Mouse (Mus musculus) regulatory T cell (primary cell): ENCODE results near the gene Cdc42se2.

ENCODE experiments used
- in situ Hi-C: fragments of 300-600 bp; cut with MboI, MseI; formaldehyde crosslinking; loops from one replicate; pipeline ENCODE4 v1.15.1; 2025; ENCODE audit warnings: high pct_unique_total_duplicates

The Cdc42se2 gene

GRCm38 (mm10) chr11:54787488-54788474, at the start of gene Cdc42se2:
Gene Cdc42se2, minus strand, starts transcription at chr11:54787675.
- in situ Hi-C loops, result loop anchor here (5.0 kb wide), 1 partner anchor 75 kb away; the partner anchor contains the start of gene Lyrm7

GRCm38 (mm10) chr11:54836106-54836505, 48.6 kb upstream of the Cdc42se2 start:
- in situ Hi-C loops, result no loop called here

DNA sequence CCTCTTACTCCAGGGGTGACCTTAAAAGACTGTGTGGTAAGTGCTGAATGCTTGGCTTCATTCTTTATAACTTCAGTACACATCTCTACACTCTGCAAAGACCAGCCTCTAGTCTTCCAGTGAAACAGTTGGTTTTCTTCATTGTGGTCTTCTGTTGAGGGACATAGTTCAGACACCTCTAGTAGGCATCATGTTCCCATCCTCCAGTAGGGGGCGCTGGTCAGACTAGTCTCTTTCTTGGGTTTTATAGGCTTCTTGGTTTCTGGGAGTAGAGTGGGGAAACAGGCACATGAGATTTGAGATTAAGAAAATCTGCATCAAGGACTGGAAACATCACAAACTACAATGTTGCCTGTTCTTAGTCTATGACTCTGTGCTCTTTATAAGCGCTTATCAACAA, 47.1 kb upstream of the Cdc42se2 start:
- in situ Hi-C loops, result no loop called here

DNA sequence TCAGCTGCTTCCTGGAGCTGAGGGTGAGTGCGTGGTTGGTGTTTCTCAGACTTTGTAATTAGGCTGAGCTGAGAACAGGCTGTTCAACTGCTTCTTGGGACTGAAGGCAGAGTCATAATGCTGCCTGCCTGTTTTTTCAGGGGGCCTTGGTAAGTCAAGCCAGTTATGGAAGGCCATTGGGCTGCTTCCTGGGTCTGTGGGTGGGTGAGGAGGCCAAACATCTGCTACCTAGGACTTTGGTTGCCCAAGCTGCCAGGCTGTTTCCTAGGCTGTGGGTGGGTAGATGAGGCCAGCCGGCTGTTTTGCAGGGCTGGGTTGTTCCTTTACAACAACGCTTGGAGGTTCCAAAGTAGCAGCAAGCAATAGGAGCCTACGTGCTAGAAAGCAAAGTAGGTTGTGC, 46.4 kb upstream of the Cdc42se2 start:
- in situ Hi-C loops, result no loop called here

DNA sequence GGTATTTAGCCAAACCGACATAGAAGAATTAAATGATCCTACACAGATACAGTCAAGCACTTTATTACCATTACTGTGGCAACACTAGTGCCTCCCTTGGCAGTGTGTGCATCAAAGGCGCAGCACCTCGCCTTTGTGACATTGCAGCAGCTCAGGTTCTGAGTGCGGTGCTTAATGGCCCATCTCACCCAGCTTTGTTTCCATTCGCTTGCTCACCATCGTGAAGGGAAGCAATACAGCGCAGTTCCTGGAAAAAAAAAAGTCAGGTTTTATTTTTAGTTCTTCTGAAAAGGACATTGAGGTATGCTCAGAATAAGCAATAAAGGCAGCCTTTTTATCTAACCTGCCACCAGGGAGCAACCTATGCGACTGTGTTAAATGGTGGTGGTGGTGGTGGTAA, 39.3 kb upstream of the Cdc42se2 start:
- in situ Hi-C loops, result no loop called here

- in situ Hi-C loops, result no loop called here
These were observed 38.3 kb upstream of the Cdc42se2 start for GRCm38 (mm10) chr11:54825774-54826173.

- in situ Hi-C loops, result loop anchor here (5.0 kb wide), 1 partner anchor 56 kb away; no protein-coding TSS in a partner anchor
These were observed 36.0 kb upstream of the Cdc42se2 start for GRCm38 (mm10) chr11:54823467-54823866.

DNA sequence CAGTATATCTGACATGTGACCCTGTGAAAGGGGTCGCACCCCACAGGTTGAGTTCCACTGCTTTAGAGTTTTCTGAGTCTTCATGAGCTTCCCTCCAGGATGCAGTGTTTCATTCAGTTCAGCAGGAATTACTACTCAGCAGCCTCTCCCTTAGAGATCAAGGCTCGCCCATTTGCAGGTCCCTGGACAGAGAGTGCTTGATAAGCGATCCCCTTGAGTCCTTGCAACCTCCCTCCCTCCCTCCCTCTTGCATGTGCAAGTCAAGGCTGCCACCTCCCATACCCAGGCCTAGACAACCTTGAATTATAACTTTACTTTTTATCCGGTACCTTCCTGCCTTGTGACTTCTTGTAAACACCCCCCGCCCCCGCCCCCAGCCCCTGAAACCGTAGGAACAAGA, 32.0 kb upstream of the Cdc42se2 start:
- in situ Hi-C loops, result no loop called here

DNA sequence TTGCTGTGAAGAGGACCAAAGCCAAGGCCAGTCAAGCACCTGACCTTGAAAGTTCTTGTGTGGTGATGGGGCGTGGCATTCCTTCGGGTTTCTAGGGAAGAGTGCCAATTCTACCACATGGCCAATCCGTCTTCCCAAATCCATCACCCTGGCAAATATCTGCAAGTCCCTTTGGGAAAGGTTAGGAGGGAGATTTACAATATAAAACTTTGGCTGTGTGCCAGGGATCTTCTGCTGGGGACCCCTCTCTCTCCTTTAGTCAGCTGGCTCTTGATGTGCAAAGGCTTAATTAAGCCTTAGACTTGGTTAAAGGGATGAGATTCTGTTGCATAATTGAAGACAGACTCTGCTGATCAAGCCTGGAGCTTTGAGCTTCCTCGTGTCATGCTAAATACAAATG, 30.0 kb upstream of the Cdc42se2 start:
- in situ Hi-C loops, result no loop called here

DNA sequence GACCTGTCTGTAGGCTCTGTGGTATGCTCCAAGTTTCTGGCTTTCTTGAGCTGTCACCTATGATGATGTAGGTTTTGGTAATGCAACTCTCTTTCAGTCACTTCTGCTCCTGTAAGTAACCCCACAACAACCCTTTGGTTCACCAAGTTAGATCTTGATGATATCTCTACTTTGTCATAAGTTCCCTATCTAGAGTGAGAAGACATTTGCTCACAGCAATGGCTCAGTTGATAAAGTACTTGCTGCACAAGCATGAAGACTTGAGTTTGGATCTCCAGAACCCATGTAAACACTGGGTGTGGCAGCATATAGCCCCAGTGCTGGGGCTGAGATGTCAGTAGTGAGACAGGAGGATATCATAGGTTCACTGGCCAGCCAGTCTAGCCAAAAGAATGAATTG, 28.2 kb upstream of the Cdc42se2 start:
- in situ Hi-C loops, result no loop called here

- in situ Hi-C loops, result no loop called here
These were observed 25.5 kb upstream of the Cdc42se2 start for GRCm38 (mm10) chr11:54812812-54813516.

DNA sequence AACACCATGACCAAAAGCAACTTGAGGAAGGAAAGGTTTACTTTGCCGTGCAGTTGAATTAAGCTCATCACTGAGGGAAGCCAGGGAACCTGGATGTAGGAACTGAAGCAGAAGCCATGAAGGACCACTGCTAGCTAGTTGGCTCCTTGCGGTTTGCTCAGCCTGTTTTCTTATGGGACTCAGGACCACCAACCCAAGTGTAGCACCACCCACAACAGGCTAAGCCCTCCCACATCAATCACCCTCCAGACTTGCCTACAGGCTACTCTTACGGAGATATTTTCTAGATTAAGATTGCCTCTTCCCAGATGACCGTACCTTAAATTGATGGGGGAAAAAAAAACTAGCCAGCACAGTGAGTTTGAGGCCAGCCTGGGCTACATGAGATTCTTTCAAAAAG, 24.8 kb upstream of the Cdc42se2 start:
- in situ Hi-C loops, result no loop called here

- in situ Hi-C loops, result no loop called here
These were observed 23.6 kb upstream of the Cdc42se2 start for GRCm38 (mm10) chr11:54811054-54811453.

GRCm38 (mm10) chr11:54809582-54809981, 22.1 kb upstream of the Cdc42se2 start:
- in situ Hi-C loops, result no loop called here

DNA sequence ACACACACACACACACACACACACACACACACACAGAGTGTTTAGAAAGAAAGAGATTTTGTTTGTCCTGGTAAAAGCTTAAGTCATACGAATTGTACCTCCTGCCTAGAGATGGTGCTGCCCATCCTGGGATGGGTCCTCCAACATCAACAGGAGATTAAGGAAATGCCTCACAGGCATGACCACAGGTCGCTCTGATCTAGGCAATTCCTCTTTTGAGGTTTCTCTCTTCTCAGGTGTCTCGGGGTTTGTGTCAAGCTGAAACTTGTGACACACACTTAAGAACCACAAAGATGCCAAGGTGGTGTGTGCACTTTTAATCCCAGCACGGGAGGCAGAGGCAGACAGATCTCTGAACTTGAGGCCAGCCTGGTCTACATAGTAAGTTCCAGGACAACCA, 20.7 kb upstream of the Cdc42se2 start:
- in situ Hi-C loops, result no loop called here

- in situ Hi-C loops, result no loop called here
These were observed 20.2 kb upstream of the Cdc42se2 start for GRCm38 (mm10) chr11:54807669-54808068.

GRCm38 (mm10) chr11:54806891-54807290, 19.4 kb upstream of the Cdc42se2 start:
- in situ Hi-C loops, result no loop called here

DNA sequence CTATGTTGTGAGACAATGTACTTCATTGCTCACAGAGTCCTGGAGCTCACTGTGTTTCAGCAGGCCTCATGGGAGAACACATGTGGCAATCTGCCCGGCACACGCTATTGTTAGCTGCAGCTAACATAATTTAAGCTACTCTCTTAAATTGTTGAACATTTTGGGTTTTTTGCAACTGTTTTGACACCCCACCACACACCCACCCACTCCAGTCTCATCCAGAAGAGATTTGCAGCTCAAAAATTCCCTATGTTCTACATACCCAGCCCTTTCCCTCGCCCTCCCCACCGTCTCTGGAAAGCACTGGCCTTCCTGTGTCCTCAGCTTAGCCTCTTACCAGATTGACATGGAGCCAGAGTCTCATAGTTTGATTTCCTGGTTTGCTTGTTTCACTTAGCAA, 17.7 kb upstream of the Cdc42se2 start:
- in situ Hi-C loops, result no loop called here

- in situ Hi-C loops, result no loop called here
These were observed 15.1 kb upstream of the Cdc42se2 start for GRCm38 (mm10) chr11:54802621-54803020.

GRCm38 (mm10) chr11:54801791-54802558, 14.5 kb upstream of the Cdc42se2 start:
- in situ Hi-C loops, result no loop called here

GRCm38 (mm10) chr11:54796551-54796950, 9.1 kb upstream of the Cdc42se2 start:
- in situ Hi-C loops, result no loop called here

DNA sequence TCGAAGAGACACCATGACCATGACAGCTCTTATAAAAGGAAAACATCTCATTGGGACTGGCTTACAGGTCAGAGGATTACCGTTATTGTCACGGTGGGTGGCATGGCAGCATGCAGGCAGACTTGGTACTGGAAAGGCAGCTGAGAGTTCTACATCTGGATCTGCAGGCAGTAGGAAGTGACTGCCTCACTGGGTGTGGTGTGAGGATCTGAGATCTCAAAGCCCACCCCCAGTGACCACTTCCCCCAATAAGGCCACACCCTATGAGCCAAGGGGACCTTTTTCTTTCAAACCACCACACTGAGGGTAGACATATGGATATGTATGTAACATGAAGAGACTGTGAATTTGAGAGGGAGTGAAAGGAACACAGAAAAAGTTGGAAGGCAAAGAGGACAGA, 7.2 kb upstream of the Cdc42se2 start:
- in situ Hi-C loops, result no loop called here
